Comparison of ENCODE assay signal across 23 mouse cellular contexts in genomic region chr12:71540279-71540678, GRCm38 (mm10).
A peak's percentile ranks its signal among the peaks of the same experiment; 100 is the strongest.
DNase-seq lines count a peak whose midpoint lies in the region; ATAC-seq and TF ChIP-seq lines count a peak whose summit lies in the region.
"Had no signal": no experiment of that assay in that cellular context is flagged by ENCODE, and none has a peak within 500 bp of the region (broad histone marks: within the 10 kb centered on the region; RNA-seq: fewer than 3 reads in every experiment).

No protein-coding gene starts in this region.

- no peak overlapping the region for H3K4me2 ChIP-seq in heart, embryonic 11.5 days
- H3K4me2 ChIP-seq in midbrain, embryonic 11.5 days, result no peak overlapping the region
- H3K4me2 ChIP-seq in midbrain, embryonic 16.5 days (ENCODE audit: low read length), result no peak overlapping the region

- peaks cover 9% of the 10 kb centered on the region; the same call in 1 of the 2 replicates for H3K4me1 ChIP-seq in heart, embryonic 11.5 days (ENCODE audit: control insufficient read depth, insufficient read depth, low read length)
- H3K4me1 ChIP-seq in midbrain, embryonic 11.5 days (ENCODE audit: control insufficient read depth, insufficient read depth, low read length), result peaks cover 2% of the 10 kb centered on the region; the same call in 1 of the 2 replicates
- H3K4me1 ChIP-seq in midbrain, embryonic 16.5 days (ENCODE audit: control insufficient read depth, insufficient read depth, low read length), result peaks cover 27% of the 10 kb centered on the region
- H3K4me1 ChIP-seq in testis, adult 2 months (ENCODE audit: control insufficient read depth, insufficient read depth, low read length), result no peaks in the 10 kb centered on the region

- no peaks in the 10 kb centered on the region for H3K9me3 ChIP-seq in heart, embryonic 11.5 days (replicated peaks; ENCODE audit: control insufficient read depth, low read length)
- no peaks in the 10 kb centered on the region for H3K9me3 ChIP-seq in midbrain, embryonic 11.5 days (ENCODE audit: control insufficient read depth, low read length)
- H3K9me3 ChIP-seq in midbrain, embryonic 16.5 days (replicated peaks; ENCODE audit: control insufficient read depth, low read length, poor library complexity, severe bottlenecking), result no peaks in the 10 kb centered on the region
- H3K9me3 ChIP-seq: G1E had no signal

- no peak overlapping the region for H3K9ac ChIP-seq in heart, embryonic 11.5 days (ENCODE audit: low read depth, low read length)
- H3K9ac ChIP-seq in midbrain, embryonic 11.5 days (ENCODE audit: low read length), result no peak overlapping the region
- H3K9ac ChIP-seq in midbrain, embryonic 16.5 days (ENCODE audit: low read depth, low read length), result no peak overlapping the region

- ATAC-seq in heart, embryonic 11.5 days (replicated peaks; ENCODE audit: insufficient number of reproducible peaks, low FRiP score, low TSS enrichment), result no peak
- ATAC-seq in midbrain, embryonic 11.5 days (ENCODE audit: low FRiP score), result no peak
- ATAC-seq in midbrain, embryonic 16.5 days, result no peak
- ATAC-seq: activated CD4-positive, CD25-positive, alpha-beta regulatory T cell, adult 4 months; CD4-positive, CD25-positive, alpha-beta regulatory T cell, adult 4 months; Patski had no signal

- 84% methylated on average over 11 of the region's 11 CpGs for WGBS in heart, embryonic 11.5 days (ENCODE audit: insufficient replicate concordance)
- WGBS in midbrain, embryonic 11.5 days, result 81% methylated on average over 11 of the region's 11 CpGs
- 83% methylated on average over 11 of the region's 11 CpGs for WGBS in midbrain, embryonic 16.5 days

- DNase-seq in heart, adult 11 months, result peak; percentile 35
- peak; percentile 69 for DNase-seq in midbrain, embryonic 11.5 days (ENCODE audit: low spot score, missing footprints)
- no peak for DNase-seq in testis, postnatal 14 days (ENCODE audit: low spot score)
- peak; percentile 28 for DNase-seq in R1 (ENCODE audit: low read depth, low spot score)
- DNase-seq in urinary bladder, postnatal 10 days (ENCODE audit: low spot score), result no peak
- DNase-seq: adrenal gland, adult 2 months; adrenal gland, adult 8-10 months; adrenal gland, postnatal 10 days; adrenal gland, postnatal 14 days; adrenal gland, postnatal 25 days; adrenal gland, postnatal 36 days; B cell, adult 2 months; cerebellum, adult 11 months; cerebellum, adult 11-12 months; cerebellum, adult 18-20 months had no signal

- H3K36me3 ChIP-seq in heart, embryonic 11.5 days (ENCODE audit: control insufficient read depth, insufficient read depth, low read length), result no peaks in the 10 kb centered on the region
- no peaks in the 10 kb centered on the region for H3K36me3 ChIP-seq in midbrain, embryonic 11.5 days (ENCODE audit: control insufficient read depth, insufficient read depth, low read length)
- no peaks in the 10 kb centered on the region for H3K36me3 ChIP-seq in midbrain, embryonic 16.5 days (ENCODE audit: control insufficient read depth, insufficient read depth, low read length)
- no peaks in the 10 kb centered on the region for H3K36me3 ChIP-seq in testis, adult 2 months (ENCODE audit: control insufficient read depth, insufficient read depth, low read length)
- H3K36me3 ChIP-seq: G1E had no signal

- TF ChIP-seq POLR2A in testis, adult 2 months (IDR thresholded peaks at IDR 0.05; ENCODE audit: control insufficient read depth, low read depth, low read length), result peak; percentile 60; the same call in 1 of the 2 replicates

- no peak overlapping the region for H3K27ac ChIP-seq in heart, embryonic 11.5 days (ENCODE audit: low read depth, low read length)
- no peak overlapping the region for H3K27ac ChIP-seq in midbrain, embryonic 11.5 days (ENCODE audit: low read depth, low read length)
- H3K27ac ChIP-seq in midbrain, embryonic 16.5 days (ENCODE audit: low read length), result no peak overlapping the region
- peak overlapping the region; percentile 32; the same call in 1 of the 2 replicates for H3K27ac ChIP-seq in testis, adult 2 months (ENCODE audit: control insufficient read depth, insufficient read depth, low read depth, low read length)

- no peak for TF ChIP-seq CTCF in testis, adult 2 months (IDR thresholded peaks at IDR 0.05; ENCODE audit: control insufficient read depth, insufficient read depth, insufficient replicate concordance, low read depth, low read length)

- no peak overlapping the region for H3K4me3 ChIP-seq in heart, embryonic 11.5 days (ENCODE audit: low read depth, low read length)
- H3K4me3 ChIP-seq in midbrain, embryonic 11.5 days (ENCODE audit: low read depth, low read length), result no peak overlapping the region
- H3K4me3 ChIP-seq in midbrain, embryonic 16.5 days (ENCODE audit: low read depth, low read length), result no peak overlapping the region
- H3K4me3 ChIP-seq in testis, adult 2 months (ENCODE audit: control insufficient read depth, low read depth, low read length), result peak overlapping the region; percentile 53

- H3K27me3 ChIP-seq in heart, embryonic 11.5 days (ENCODE audit: control insufficient read depth, insufficient read depth, low read length), result no peaks in the 10 kb centered on the region
- no peaks in the 10 kb centered on the region for H3K27me3 ChIP-seq in midbrain, embryonic 11.5 days (ENCODE audit: control insufficient read depth, insufficient read depth, low read length)
- no peaks in the 10 kb centered on the region for H3K27me3 ChIP-seq in midbrain, embryonic 16.5 days (ENCODE audit: control insufficient read depth, insufficient read depth, low read depth, low read length)
- H3K27me3 ChIP-seq in testis, adult 2 months (ENCODE audit: control insufficient read depth, insufficient read depth, low read length), result no peaks in the 10 kb centered on the region
- H3K27me3 ChIP-seq: CH12.LX, Patski had no signal

Comparison
In these comparisons a context has a peak if more than half of its experiments do, and no peak if none do; other contexts are left out.
1. DNase-seq: peak in heart, adult 11 months (single experiment), midbrain, embryonic 11.5 days (single experiment) and R1 (single experiment); none in testis, postnatal 14 days (single experiment) and urinary bladder, postnatal 10 days (single experiment).